Mouse (Mus musculus) G1E-ER4 (cell line): Measurements from ENCODE around the gene Agfg1. TPM values are rescaled to one million over a fixed set of nuclear protein-coding genes. Genes with fewer than 3 reads are reported as not detected.
"Not testable (repeated sequence)": the region's sequence is repeated elsewhere in the genome, so short reads cannot be mapped to it uniquely, and the experiment has no call there.

Experiments
- GATA1 ChIP-seq: IDR thresholded peaks from one replicate; pipeline ENCODE4 v1.8.0; 2012; ENCODE audit warnings: low read length, inconsistent platforms
- polyA plus RNA-seq: library from polyadenylated mRNA; stranded (reverse); fragments of >175 nt; gene quantifications from 2 replicates; pipeline ENCODE4 v1.2.3, GENCODE M21; 2012

Agfg1 gene
- polyA plus RNA-seq, 1 experiment = 24.4 TPM

DNA sequence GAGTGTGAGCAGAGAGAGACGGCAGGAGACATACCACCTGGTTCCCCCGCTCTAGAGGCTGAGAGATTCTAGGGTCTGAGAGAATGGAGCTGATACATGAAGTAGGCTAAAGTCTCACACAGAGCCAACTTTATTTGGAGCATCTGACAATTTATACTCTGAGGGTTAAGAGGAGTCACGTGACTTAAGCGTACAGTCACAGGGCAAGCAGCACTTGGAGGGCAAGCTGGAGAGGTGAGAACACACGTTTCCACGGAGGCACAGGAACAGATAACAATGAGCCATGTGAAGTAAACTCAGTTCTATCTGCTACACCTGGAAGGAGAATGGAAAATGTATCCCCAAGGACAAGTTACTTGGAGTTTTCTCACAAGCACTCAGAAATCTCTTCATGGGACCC lies 1.7 kb upstream of the Agfg1 start:
- no peak for TF ChIP-seq GATA1

DNA sequence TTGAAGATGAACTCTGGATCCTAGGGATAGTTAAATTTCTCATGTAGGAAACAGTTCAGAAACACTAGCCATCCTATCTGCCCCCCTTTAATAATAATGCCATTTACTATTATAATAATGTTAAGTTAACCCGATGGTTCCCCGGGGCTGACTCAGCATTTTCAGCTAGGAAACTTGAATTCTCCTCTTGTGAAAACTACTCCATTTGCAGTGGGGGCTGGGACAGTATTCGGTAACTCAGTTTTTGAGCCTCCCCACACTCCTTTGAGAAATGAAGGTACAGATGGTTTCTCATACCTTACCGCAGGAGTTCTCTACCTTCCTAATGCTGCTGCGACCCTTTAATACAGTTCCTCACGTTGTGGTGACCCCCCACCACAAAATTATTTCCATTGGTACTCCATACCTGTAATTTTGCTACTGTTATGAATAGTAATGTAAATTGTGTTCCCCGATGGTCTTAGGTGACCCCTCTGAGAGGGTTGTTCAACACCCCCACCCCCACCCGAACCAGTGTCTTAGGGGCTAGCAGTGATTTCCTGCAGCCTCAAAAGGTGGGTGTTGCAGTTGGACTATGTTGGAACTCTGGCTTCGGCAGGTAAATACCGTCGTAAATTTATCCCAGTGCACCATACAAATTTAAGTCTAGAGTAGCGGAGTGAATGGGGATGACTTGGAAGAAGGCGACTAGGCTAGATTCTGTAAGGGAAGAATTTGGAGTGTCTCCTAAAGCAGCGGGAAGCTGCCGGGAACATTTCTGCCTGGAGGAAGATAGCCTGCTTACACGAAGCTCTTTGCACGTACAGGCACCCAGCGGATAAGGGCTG lies 601 bp upstream of the Agfg1 start:
- TF ChIP-seq GATA1 = no peak

DNA sequence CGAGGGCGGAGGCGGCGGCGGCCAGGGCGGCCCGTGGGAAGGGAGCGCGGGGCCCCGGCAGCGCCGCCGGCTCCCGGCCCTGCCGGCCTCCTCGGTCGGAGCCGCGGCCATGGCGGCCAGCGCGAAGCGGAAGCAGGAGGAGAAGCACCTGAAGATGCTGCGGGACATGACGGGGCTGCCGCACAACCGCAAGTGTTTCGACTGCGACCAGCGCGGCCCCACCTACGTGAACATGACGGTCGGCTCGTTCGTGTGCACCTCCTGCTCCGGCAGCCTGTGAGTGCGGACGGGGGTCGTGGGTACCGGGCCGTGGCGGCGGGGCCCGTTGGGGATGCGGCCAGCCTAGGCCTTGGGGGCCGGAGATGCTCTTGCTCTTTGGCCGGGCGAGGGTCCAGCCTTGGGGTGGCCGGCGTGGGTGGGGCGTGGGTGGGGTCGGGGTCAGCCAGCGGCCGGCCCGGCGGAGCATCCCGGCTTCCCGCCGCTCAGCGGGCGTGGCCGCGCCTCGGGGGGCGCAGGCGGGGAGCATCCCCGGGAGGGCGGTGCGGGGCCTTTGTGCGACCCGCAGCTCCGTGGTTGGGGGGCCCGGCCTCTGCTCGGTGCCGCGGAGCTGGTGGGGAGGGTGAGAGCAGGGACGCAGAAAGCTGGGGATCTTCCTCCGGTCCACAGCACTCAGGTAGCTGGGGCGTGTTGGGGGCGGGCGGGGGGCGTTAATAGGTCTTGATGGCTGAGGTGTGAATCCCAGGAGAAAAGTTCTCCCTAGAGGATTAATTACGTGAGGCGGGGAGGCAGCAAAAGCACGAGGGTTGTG lies 535 bp downstream of the Agfg1 start:
- no peak for TF ChIP-seq GATA1

DNA sequence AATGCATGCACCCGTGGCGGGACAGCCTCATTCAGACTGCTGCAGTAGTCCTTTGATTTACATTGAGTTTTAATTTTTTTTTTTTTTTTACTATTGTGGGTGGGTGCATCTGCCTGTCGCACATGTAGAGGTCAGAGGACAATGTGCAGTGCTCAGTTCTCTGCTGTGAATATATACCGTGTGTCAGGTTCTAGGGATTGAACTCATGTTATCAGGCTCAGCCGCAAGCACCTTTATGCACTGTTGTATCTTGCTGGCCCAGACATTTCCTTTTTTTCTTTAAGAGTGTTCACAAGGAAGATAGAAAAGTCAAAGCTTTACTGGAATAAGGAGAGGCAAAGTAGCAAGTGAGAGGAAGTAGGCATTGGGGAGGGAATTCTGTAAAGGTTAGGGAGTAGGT lies 16.4 kb downstream of the Agfg1 start:
- TF ChIP-seq GATA1 = no peak

DNA sequence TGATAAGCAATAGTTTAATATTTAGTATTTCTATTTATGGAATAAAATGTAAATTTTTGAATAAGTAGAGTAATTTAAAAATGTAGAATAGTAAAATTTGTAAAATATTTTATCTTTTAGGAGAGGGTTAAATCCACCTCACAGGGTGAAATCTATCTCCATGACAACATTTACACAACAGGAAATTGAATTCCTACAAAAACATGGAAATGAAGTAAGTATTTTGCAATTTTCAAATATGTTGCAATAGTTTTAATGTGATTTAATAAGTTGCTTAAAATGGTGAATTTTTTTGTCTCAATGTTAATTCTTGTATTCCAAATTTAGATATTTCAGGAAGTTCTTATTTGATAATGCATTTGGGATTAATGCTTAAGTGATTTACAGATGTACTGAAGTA lies 19.0 kb downstream of the Agfg1 start:
- no peak for TF ChIP-seq GATA1

DNA sequence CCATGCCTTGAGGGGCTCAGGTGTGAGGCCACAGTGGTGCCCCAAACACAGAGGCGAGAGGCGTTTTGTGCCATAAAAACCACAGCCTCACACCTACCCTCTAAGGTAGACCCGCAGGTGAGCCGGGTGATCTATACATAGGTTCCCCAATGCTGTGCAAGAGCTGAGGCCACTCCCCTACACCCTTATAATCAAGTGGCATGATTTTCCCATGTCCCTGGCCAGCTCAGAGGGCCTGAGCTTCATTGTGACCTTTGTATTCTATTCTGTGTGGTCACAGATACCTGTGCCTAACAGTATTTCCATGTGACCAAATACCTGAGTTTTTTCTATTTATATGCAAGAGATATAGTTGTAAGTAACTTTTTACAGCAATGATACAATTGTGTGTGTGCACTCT lies 21.1 kb downstream of the Agfg1 start:
- no peak for TF ChIP-seq GATA1

DNA sequence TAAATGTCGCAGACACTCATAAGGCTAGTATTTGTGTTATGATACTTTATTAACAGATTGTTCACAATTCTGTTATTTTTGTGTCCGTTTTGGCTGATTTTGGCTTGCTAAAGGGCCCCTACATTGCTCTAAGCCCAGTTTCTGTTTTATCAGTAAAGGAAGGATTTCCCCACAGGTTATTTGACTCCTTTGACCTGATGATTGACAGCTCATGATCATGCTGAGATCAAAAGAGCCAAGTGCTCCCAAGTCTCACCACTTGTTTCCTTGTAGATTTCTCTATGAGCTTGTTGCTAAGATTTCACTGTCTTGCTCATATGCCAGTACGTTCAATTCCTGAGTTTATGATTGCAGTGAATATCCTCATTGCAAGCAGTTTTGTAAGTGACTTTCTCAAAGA lies 30.9 kb downstream of the Agfg1 start:
- no peak for TF ChIP-seq GATA1

DNA sequence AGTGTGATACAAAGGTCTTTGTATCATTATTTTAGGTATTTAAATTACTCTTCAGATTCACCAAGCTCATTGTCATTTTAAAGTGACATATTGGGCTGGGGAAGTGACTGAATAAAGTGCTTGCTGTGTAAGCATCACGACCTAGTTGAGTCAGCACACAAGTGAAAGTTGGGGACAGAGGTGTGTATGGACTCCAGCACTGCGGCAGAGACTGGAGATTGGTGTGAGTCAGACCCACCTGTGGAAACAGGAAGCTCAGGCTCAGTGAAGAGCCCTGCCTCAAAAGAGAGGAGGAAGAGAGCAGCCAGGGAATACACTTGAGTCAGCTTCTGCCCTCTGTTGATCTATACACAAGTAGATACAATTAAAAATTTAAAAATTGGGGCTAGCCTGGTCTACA lies 39.9 kb downstream of the Agfg1 start:
- no peak for TF ChIP-seq GATA1

DNA sequence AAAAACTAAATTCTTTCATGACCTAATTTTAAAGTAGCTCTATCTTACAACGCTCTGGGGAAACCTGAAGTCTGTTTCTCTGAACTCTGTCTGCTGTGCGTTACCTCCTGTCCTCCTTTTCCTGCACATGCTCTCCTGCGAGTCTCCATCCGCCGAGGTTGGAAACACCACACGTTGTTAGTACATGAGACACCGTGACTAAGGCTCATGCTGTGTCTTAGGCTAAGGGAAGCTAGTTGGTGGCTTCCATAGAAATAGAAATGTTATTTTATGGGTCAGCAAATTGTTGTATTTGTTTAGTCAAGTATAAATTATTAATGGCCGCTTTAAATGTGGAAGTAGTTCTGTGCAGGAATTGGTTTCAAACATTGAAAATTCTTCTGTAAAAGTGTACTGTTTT lies 40.9 kb downstream of the Agfg1 start:
- TF ChIP-seq GATA1 = no peak

DNA sequence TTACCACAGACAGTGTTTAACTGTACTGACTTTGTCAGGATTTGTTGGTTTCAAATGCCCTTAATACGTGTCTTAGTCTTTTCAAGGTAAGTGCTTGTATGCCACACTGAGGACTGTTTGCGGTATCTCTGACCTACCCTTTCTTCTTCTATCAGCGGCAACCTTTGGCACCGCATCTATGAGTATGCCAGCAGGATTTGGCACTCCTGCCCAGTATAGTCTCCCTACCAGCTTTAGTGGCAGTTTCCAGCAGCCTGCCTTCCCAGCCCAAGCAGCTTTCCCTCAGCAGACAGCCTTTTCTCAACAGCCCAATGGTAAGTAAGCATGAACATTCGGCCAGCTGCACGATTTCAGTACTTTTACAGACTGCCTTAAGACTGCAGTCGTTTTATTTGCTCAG lies 54.0 kb downstream of the Agfg1 start:
- no peak for TF ChIP-seq GATA1

DNA sequence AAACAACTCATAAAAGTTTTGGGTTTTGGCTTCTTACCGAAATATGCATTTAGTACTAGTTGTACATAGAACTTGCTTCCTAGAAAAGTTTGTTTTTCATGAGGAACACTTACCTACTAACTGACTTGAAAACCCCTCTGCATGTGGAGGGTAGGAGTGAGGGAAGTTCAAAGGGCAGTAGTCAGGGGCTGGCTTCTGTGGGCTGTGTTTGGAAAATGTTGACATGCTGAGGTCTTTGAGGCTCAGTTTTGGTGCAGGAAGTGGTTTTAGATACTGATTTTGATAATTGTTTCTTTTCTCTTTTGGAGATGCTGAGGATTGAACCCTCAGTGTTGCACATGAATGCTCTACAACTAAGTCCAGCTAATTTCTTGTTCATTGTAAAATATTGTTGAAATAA lies 61.3 kb downstream of the Agfg1 start:
- no peak for TF ChIP-seq GATA1

DNA sequence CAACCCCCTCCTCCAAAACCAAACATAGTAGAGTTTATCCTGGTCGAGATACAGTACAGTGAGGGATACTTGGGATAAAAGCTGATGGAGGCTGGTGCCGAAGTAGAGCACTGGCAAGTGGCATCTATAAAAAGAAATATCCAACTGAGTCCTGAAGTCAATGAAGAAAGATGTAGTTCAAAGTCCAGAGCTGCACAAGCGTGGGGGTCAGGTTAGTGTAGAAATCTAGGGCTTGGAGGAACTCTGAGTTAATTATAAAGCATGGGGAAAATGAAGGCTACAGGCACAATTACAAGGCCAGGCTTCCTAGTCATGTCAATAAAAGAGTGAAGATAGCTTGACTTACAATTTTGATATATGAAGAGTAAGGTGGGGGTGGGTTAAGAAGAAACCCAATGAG lies 61.9 kb downstream of the Agfg1 start:
- TF ChIP-seq GATA1 = no peak

DNA sequence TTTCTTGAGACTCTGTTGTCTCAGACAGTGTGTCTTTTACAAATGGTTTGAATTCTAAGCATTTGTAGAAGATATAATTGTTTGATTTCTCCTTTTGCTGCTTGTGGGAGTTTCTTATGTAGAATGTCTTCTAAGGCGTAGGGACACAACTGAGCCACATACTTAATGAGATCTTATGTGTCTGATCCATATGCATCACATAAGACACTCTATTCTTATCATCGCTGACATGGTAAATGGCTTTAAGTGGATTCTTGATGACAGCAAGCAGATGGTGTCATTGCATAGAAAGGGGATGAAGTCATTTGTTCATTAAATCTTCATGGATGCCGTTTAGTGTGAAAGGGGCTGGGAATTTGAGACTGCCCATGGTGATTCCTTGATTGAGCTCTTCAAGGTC lies 66.6 kb downstream of the Agfg1 start:
- TF ChIP-seq GATA1 = no peak

DNA sequence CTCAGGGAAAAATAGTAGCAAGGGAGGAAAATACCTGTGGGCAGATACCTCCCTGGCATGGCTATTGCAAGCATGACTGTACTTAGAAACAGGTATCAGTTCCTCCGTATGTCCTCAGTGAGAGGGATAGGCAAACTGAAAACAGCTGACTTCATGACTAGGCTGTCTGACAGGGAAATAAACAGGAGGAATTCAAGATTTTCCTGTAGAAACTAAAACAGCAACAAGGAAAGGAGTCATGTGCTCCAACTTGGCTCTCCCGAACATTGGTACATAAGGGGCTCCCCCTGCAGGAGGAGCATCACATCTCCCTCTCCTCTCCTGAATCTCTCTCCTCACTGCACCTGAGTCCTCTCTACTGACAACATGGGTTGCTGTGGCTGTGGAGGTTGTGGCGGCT lies 73.7 kb downstream of the Agfg1 start, which contains the start of gene A030005L19Rik:
Gene A030005L19Rik (plus strand): TSS at position 301 of the 400 bp plus-strand sequence.
- TF ChIP-seq GATA1 = no peak

DNA sequence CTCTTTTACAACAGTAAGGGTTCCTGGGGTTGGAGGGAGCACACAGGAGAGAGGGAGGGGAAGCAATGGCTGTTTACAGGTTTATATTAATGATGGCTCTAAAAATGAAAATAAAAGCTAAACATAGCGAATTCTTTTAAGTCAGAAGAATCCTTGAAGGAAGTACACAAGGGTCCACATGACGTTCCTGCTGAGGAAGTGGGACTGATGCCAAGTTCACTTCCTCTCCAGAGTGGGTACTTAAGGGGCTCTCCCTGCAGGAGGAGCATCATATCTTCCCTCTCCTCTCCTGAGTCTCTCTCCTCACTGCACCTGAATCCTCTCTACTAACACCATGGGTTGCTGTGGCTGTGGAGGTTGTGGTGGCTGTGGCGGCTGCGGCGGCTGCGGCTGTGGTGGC lies 85.4 kb downstream of the Agfg1 start, which contains the start of gene A030014E15Rik:
Gene A030014E15Rik (plus strand): TSS at position 268 of the 400 bp plus-strand sequence.
- no peak for TF ChIP-seq GATA1

DNA sequence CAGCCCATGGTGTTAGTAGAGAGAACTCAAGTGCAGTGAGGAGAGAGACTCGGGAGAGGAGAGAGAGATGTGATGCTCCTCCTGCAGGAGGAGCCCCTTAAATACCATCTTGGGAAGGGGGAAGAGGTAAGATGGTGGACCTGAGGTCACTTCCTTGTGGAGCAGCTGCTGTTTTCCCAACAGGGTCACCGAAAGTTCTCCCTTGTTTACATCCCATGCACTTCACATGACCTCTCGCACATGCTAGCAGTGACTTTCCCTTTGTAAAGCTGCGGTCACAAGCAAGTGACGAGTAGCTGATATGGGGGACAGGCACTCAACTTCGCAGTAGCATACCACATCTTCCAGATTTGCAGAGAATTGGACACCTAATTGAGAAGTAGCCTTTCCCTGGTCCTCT lies 92.0 kb downstream of the Agfg1 start, which contains the start of gene Gm6217:
Gene Gm6217 (minus strand): TSS at position 74 of the 400 bp plus-strand sequence.
- not testable (repeated sequence) for TF ChIP-seq GATA1
